Mouse (Mus musculus) lung, adult 2 months (tissue): Measurements from ENCODE around the gene Slc5a10.

Source experiments
- CTCF ChIP-seq: fragments of 200-500 bp; IDR thresholded peaks from 2 replicates; pipeline ENCODE4 v1.5.1; 2011; ENCODE audit warnings: mild to moderate bottlenecking, low read length, control low read depth; ENCODE audit not compliant: insufficient read depth
- POLR2A ChIP-seq: fragments of 200-500 bp; IDR thresholded peaks from 2 replicates; pipeline ENCODE4 v1.6.1; 2011; ENCODE audit warnings: low read depth, mild to moderate bottlenecking, control low read depth, low read length, borderline replicate concordance; ENCODE audit errors: extremely low read depth

DNA sequence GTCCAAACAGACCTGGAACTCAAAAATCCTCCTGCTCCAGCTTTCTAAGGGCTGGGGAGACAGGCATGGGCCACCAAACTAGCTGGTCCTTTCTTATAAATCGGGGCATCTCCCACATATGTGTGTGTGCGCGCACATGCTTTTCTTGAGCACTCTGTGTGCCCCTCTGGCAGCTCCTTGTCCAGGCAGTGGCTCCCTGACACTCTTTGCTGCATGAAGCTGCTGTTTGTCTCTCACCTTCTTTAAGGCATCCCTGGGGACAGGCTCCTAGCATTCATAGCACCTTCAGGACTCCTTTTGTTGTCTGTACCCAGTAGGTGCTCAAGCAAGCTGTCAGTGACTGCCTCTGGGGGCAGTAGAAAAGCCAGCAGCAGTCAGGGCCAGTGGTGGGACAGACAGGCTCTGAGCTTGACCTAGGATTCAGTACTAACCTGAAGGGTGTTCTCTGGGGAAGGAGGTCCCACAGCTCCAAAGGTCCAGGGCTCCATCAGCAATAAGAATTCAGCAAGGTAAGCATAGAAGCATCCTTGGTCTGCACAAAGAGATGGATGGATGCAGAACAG, 62.2 kb downstream of the Slc5a10 start:
- TF ChIP-seq POLR2A (no peak), CTCF (no peak)
